In the genomic region with DNA sequence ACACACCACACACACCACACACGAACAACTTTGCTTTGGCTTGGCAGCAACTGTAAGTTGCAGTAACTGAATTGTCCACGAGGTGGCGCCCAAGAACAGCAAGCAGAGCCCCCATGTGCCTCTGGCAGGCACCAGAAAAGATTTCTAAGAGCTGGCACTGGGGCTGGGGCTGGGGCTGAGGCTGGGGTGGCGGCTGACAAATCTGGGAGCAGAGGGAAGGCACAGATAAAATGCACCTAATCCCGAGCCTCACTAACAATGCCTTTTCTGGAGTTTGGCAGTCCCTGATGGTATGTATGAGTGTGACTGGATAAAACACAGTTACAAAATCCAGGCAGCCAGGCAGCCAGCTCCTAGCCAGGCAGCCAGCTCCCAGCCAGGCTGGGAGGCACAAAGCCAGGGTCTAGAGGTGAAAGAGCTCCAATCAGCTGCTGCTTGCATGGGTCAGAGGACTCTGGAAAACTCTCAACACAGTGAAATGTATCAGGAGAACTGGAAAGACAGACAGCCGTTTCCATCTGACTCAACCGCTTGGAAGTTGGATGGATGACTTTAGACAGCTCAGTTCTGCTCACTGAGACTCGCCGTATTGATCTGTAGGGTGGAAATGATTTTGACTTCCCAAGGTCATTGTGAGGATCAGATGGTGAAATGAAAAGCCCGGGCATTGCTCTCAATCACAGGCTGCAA, we compare ENCODE assay signal across 8 mouse cellular contexts. TPM values are rescaled to one million over a fixed set of nuclear protein-coding genes. Genes with fewer than 3 reads are reported as not detected.
DNase-seq lines count a peak whose midpoint lies in the region; ATAC-seq and TF ChIP-seq lines count a peak whose summit lies in the region.

No protein-coding gene starts in this region.

- no peaks in the 10 kb centered on the region for H3K27me3 ChIP-seq in hindbrain, postnatal 0 days (ENCODE audit: insufficient read depth, low read length)
- H3K27me3 ChIP-seq in limb, embryonic 10.5 days (ENCODE audit: low read depth, poor library complexity, severe bottlenecking), result peaks cover 9% of the 10 kb centered on the region; the same call in 1 of the 2 replicates

- no peak overlapping the region for H3K9ac ChIP-seq in hindbrain, postnatal 0 days (replicated peaks; ENCODE audit: low read length)

- intact Hi-C loops in gastrocnemius, adult 2 months (cut with DNase I), result loop anchor here (1.0 to 2.0 kb wide), 2 partner anchors 25 to 64 kb away; no protein-coding TSS in a partner anchor

- peak; percentile 71 for TF ChIP-seq CTCF in gastrocnemius, adult 2 months (IDR thresholded peaks at IDR 0.05)
- TF ChIP-seq CTCF in hindbrain, postnatal 0 days (IDR thresholded peaks at IDR 0.05; ENCODE audit: low read depth), result peak; percentile 96

- H3K4me3 ChIP-seq in gastrocnemius, adult 2 months, result peak overlapping the region; percentile 35
- no peak overlapping the region for H3K4me3 ChIP-seq in hindbrain, postnatal 0 days (ENCODE audit: low read length)
- no peak overlapping the region for H3K4me3 ChIP-seq in limb, embryonic 10.5 days

- WGBS in hindbrain, postnatal 0 days, result 30% methylated on average over 10 of the region's 10 CpGs
- WGBS in limb, embryonic 10.5 days, result 47% methylated on average over 10 of the region's 10 CpGs

- H3K4me1 ChIP-seq in hindbrain, postnatal 0 days (ENCODE audit: insufficient read depth, low read length), result no peaks in the 10 kb centered on the region
- H3K4me1 ChIP-seq in limb, embryonic 10.5 days, result peaks cover 19% of the 10 kb centered on the region

- H3K4me2 ChIP-seq in hindbrain, postnatal 0 days (ENCODE audit: low read depth, low read length), result no peak overlapping the region

- H3K9me3 ChIP-seq in hindbrain, postnatal 0 days (ENCODE audit: low read length), result no peaks in the 10 kb centered on the region
- no peaks in the 10 kb centered on the region for H3K9me3 ChIP-seq in limb, embryonic 10.5 days (replicated peaks)

- ATAC-seq in cerebellum, adult (ENCODE audit: insufficient number of reproducible peaks, low FRiP score, low TSS enrichment), result no peak; the same call in 1 of the 2 replicates
- peak; percentile 81; the same call in 1 of the 2 replicates for ATAC-seq in hindbrain, postnatal 0 days
- peak; percentile 70 for ATAC-seq in monocyte, adult 5-6 weeks (replicated peaks; ENCODE audit: insufficient number of reproducible peaks, low FRiP score, low TSS enrichment, poor library complexity, severe bottlenecking)

- DNase-seq in cerebellum, adult 11 months, result peak; percentile 57
- peak; percentile 48 for DNase-seq in cerebellum, adult 9-11 months
- DNase-seq in gastrocnemius, adult 2 months, result peak; percentile 90
- DNase-seq in hindbrain, postnatal 0 days (ENCODE audit: low spot score), result peak; percentile 90
- peak; percentile 93 for DNase-seq in limb, embryonic 10.5 days (ENCODE audit: low spot score)
- DNase-seq in spleen, postnatal 14 days (ENCODE audit: low spot score in 2 of 2), result peak; percentile 70 to 83

- H3K27ac ChIP-seq in gastrocnemius, adult 2 months, result peak overlapping the region; percentile 84
- H3K27ac ChIP-seq in hindbrain, postnatal 0 days, result no peak overlapping the region; the same call in 1 of the 2 replicates
- H3K27ac ChIP-seq in limb, embryonic 10.5 days, result peak overlapping the region; percentile 36; the same call in 1 of the 2 replicates

- H3K36me3 ChIP-seq in hindbrain, postnatal 0 days (ENCODE audit: insufficient read depth, low read length), result no peaks in the 10 kb centered on the region
- H3K36me3 ChIP-seq in limb, embryonic 10.5 days, result no peaks in the 10 kb centered on the region

RNA-seq across cellular contexts. Expression of a gene that starts 13.1 kb away (rescaled TPM):
- 100 to 1,000 TPM; 344 to 373 TPM for total RNA-seq in gastrocnemius, adult 2 months (2021)
- total RNA-seq in hindbrain, postnatal 0 days (2014; rRNA removed), result 2.2 TPM in 1 of 2 replicates, not detected in the other
- polyA plus RNA-seq in hindbrain, postnatal 0 days (2015; fragmentation: Nextera tagmentation; extraction: Ambion mirVana), result 2.7 and 3.3 TPM in 2 replicates
- 1.5 and 1.8 TPM in 2 replicates for polyA plus RNA-seq in limb, embryonic 10.5 days (2016; fragmentation: Nextera tagmentation; extraction: Ambion mirVana)
- 20.6 to 37.7 TPM (median 29.0 TPM) in 3 replicates for total RNA-seq in monocyte, adult 5-6 weeks (2017)

RNA-seq across cellular contexts. Expression of a gene that starts 23.8 kb away (rescaled TPM):
- 10 to 100 TPM; 21.0 to 36.7 TPM for total RNA-seq in gastrocnemius, adult 2 months (2021)
- 53.4 and 61.5 TPM in 2 replicates for total RNA-seq in hindbrain, postnatal 0 days (2014; rRNA removed)
- 22.4 and 22.6 TPM in 2 replicates for polyA plus RNA-seq in hindbrain, postnatal 0 days (2015; fragmentation: Nextera tagmentation; extraction: Ambion mirVana)
- 20.2 and 24.6 TPM in 2 replicates for polyA plus RNA-seq in limb, embryonic 10.5 days (2016; fragmentation: Nextera tagmentation; extraction: Ambion mirVana)
- total RNA-seq in monocyte, adult 5-6 weeks (2017), result 5.8 to 10.2 TPM (median 5.9 TPM) in 3 replicates

RNA-seq across cellular contexts. Expression of a gene that starts 50.1 kb away (rescaled TPM):
- 10 to 100 TPM; 20.9 to 27.0 TPM for total RNA-seq in gastrocnemius, adult 2 months (2021)
- 66.4 and 69.0 TPM in 2 replicates for total RNA-seq in hindbrain, postnatal 0 days (2014; rRNA removed)
- 154 and 159 TPM in 2 replicates for polyA plus RNA-seq in hindbrain, postnatal 0 days (2015; fragmentation: Nextera tagmentation; extraction: Ambion mirVana)
- polyA plus RNA-seq in limb, embryonic 10.5 days (2016; fragmentation: Nextera tagmentation; extraction: Ambion mirVana), result 219 and 255 TPM in 2 replicates
- total RNA-seq in monocyte, adult 5-6 weeks (2017), result 208 to 281 TPM (median 261 TPM) in 3 replicates

RNA-seq across cellular contexts. Expression of a gene that starts 54.5 kb away (rescaled TPM):
- total RNA-seq in gastrocnemius, adult 2 months (2021), result 1 to 10 TPM; 1.5 to 2.5 TPM
- 9.1 and 10.5 TPM in 2 replicates for total RNA-seq in hindbrain, postnatal 0 days (2014; rRNA removed)
- polyA plus RNA-seq in hindbrain, postnatal 0 days (2015; fragmentation: Nextera tagmentation; extraction: Ambion mirVana), result 4.1 TPM in 2 replicates
- polyA plus RNA-seq in limb, embryonic 10.5 days (2016; fragmentation: Nextera tagmentation; extraction: Ambion mirVana), result 2.3 and 3.7 TPM in 2 replicates
- total RNA-seq in monocyte, adult 5-6 weeks (2017), result not detected in 3 replicates
